Mouse (Mus musculus): ENCODE measurements around the gene Acsbg2. TPM values are rescaled to one million over a fixed set of nuclear protein-coding genes. Genes with fewer than 3 reads are reported as not detected.
A peak's percentile ranks its signal among the peaks of the same experiment; 100 is the strongest.

The Acsbg2 gene
- total RNA-seq, 2 experiments from 2014 or later = not detected

GRCm38 (mm10) chr17:56872512-56872911, 1.7 kb downstream of the Acsbg2 start:
- ATAC-seq (replicated peaks; ENCODE audit: poor library complexity) = no peak

GRCm38 (mm10) chr17:56871767-56872166, 2.5 kb downstream of the Acsbg2 start:
- ATAC-seq (replicated peaks; ENCODE audit: poor library complexity) = no peak

GRCm38 (mm10) chr17:56870287-56870953, 3.8 kb downstream of the Acsbg2 start:
- ATAC-seq (replicated peaks; ENCODE audit: poor library complexity) = no peak

- ATAC-seq (replicated peaks; ENCODE audit: poor library complexity) = no peak
Measured at GRCm38 (mm10) chr17:56869481-56869977, 4.7 kb downstream of the Acsbg2 start.

DNA sequence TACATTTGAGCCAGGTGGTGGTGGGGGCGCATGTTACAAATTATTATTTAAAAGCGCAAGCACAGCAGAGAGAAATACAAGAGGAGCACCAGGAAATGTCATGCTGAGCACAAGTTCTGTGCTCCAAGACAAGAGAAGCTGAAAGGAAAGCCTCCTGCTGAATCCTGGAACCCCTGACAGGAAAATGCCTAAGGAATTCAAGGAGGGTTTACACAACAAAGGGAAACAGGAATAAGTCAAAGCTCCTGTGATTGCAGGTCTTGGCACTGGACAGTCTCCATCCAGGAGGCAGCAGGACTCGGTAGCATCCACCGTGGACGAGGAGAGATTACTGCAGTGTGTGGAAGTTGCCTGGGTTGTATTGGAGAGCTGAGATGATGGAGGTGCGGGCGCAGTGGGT, 8.2 kb downstream of the Acsbg2 start:
- no peak for ATAC-seq (replicated peaks; ENCODE audit: poor library complexity)

DNA sequence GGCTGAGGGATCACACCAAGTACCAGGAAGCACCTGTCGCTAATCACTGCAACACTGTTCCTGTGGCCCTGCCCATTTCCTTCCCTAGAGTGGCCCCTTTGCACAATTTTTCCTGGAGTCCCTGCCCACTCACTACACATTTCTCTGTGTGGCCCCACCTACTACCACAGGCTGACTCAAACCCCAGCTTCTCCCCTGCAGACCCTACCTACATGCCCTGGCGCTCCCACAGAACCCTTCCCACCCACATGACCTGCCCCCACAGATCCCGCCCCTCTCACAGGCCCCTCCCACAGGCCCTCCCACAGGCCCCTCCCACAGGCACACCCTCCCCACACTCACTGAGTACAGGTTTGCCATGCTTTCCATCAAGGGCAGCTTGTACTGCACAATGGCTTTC, 13.1 kb downstream of the Acsbg2 start:
- ATAC-seq (replicated peaks; ENCODE audit: poor library complexity) = peak; percentile 84

GRCm38 (mm10) chr17:56858922-56859321, 15.3 kb downstream of the Acsbg2 start:
- peak; percentile 52 for ATAC-seq (replicated peaks; ENCODE audit: poor library complexity)

- peak; percentile 67 for ATAC-seq (replicated peaks; ENCODE audit: poor library complexity)
Measured at GRCm38 (mm10) chr17:56858216-56858615, 16.0 kb downstream of the Acsbg2 start.

DNA sequence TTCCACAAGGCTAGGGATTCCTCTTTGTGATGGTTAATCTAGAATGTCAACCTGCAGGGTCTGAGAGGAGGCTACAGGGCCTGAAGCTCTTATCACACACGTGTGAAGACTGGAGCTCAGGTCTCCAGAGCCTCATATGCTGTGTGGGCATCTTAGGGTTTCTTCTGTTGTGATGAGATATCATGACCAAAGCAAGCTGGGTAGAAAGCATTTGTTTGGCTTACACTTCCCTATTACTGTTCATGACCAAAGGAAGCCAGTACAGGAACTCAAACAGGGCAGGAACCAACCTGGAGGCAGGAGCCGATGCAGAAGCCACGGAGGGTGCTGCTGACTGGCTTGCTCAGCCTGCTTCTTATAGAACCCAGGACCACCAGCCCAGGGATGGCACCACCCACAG, 18.8 kb downstream of the Acsbg2 start:
- peak; percentile 47 for ATAC-seq (replicated peaks; ENCODE audit: poor library complexity)

- no peak for ATAC-seq (replicated peaks; ENCODE audit: poor library complexity)
Measured at GRCm38 (mm10) chr17:56851167-56851566, 23.1 kb downstream of the Acsbg2 start.

- ATAC-seq (replicated peaks; ENCODE audit: poor library complexity) = no peak
Measured at GRCm38 (mm10) chr17:56849710-56850109, 24.5 kb downstream of the Acsbg2 start.

DNA sequence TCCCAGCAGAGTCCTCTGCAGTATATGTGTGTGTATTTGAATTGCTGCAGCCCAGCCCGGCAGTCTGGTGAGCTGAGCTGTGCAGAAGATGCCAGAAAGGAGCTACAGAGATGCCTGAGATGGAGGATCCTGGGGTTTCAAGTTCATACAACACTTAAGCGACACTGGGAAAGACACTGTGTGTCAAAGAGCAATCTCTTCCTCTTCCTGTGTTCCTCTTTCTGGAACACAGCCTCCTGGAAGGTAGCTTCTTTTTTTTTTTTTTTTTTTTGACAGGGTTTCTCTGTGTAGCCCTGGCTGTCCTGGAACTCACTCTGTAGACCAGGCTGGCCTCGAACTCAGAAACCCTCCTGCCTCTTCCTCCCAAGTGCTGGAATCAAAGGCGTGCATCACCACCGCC, 25.5 kb downstream of the Acsbg2 start:
- peak; percentile 64 for ATAC-seq (replicated peaks; ENCODE audit: poor library complexity)

- peak; percentile 18; the same call in 1 of the 2 replicates for ATAC-seq (replicated peaks; ENCODE audit: poor library complexity)
Measured at GRCm38 (mm10) chr17:56843678-56844077, 30.6 kb downstream of the Acsbg2 start.

- peak; percentile 61 for ATAC-seq (replicated peaks; ENCODE audit: poor library complexity)
Measured at GRCm38 (mm10) chr17:56842173-56842572, 32.1 kb downstream of the Acsbg2 start.

DNA sequence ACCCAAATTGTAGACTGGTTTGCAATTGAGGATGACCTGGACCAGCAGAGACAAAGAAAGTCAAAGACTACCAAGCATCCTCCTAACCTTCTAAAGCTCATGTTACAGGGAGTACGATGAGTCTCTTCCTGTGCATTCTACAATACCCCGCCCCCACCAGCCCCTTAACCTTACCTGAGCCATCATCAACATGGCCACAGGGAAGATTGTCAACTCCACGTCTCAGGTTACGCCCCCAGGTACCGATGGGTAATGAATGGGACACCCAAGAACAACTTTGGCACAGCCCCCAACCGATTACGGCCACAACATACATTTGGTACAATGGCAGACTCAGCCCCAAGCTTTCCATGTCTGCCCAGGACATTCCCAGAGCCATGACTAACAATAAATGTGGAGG, 33.7 kb downstream of the Acsbg2 start:
- no peak for ATAC-seq (replicated peaks; ENCODE audit: poor library complexity)

DNA sequence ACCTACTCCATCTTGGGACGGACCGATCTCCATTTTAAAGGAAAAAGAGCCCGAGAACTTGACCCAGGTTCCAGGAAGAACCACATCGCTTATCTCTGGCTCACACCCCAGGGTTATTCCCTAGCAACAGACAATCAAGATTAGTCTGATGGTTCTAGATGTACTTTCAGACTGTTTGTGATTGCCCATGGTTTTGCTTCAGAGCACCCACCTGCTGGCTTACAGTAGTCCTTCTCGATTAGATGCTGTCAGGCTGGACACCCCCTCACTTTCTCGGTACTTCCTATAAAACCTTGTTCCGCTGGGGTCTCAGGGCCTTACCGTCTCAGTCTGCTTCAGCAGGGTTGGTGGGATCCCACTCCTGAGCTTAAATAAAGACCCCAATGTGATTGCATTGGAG, 37.9 kb downstream of the Acsbg2 start:
- ATAC-seq (replicated peaks; ENCODE audit: poor library complexity) = no peak

- ATAC-seq (replicated peaks; ENCODE audit: poor library complexity) = no peak
Measured at GRCm38 (mm10) chr17:56833381-56833780, 40.9 kb downstream of the Acsbg2 start.

- no peak for ATAC-seq (replicated peaks; ENCODE audit: poor library complexity)
Measured at GRCm38 (mm10) chr17:56832918-56833317, 41.3 kb downstream of the Acsbg2 start.

GRCm38 (mm10) chr17:56831111-56831816, 43.0 kb downstream of the Acsbg2 start:
- ATAC-seq (replicated peaks; ENCODE audit: poor library complexity) = peak; percentile 84

DNA sequence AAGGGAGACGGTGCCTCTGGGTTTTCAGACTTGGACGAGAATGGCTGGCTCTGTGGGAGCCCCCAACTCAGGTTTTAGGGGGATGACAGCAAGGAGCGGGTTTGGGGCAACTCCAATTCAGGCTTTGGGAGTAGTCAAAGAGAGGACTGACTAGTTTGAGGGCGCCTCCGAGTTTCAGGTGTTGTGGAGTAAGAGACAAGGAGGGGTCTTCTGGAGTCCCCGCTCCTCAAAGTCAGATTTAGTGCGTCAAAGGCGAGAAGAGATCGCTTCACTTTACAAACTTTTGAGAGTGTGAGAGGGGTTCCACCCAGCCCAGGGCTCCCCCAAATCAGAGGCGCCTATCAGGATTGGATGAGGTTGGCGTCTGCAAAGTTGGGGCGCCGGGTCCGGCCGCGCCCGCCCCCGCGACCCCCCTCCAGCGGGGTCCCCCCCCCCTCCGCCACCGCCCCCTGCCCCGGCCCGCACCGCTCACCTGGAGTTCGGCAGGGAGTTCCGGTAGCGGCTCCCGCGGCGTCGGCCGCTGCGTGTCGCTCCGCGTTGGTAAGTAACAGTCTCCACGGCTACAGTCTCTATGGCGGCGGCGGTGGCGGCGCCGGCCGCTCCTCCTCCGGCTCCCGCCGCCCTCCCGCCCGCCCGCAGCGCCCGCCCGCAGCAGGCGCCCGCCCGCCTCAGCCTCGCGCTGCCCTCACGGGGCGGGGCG, 43.7 kb downstream of the Acsbg2 start, which contains the start of gene Rfx2:
Gene Rfx2, minus strand, starts transcription at position 603 of the 700 bp plus-strand sequence.
- ATAC-seq (replicated peaks; ENCODE audit: poor library complexity) = no peak

DNA sequence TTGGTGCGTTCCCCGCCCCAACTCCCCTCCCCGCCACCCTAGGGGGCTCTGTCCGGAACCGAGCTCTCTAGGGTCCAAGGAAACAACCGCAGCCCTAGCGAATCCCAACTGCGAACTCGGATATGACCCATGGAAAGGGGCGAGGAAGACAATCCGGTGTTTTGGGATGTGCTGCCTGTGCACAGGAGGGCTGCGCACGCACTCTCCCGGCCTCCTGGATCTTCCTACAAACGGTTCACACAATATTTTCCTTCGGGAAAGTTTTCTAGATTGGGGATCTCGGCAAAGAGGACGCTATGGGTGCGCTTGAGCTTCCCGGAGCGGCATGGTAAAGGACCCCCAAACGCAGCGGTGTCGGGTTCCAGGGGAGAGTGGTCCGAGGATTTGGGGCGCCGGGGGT, 44.5 kb downstream of the Acsbg2 start:
- no peak for ATAC-seq (replicated peaks; ENCODE audit: poor library complexity)

GRCm38 (mm10) chr17:56829171-56829570, 45.1 kb downstream of the Acsbg2 start:
- no peak for ATAC-seq (replicated peaks; ENCODE audit: poor library complexity)

Measured in megakaryocyte progenitor cell, adult 5-6 weeks (primary cell).